Mouse (Mus musculus) lung, embryonic 15.5 days (tissue): ENCODE data around the gene Dock7. TPM values are rescaled to one million over a fixed set of nuclear protein-coding genes. Genes with fewer than 3 reads are reported as not detected.

Source experiments
- polyA plus RNA-seq: library from polyadenylated mRNA; unstranded; fragments of >200 nt; fragmentation: Nextera tagmentation; extraction: Ambion mirVana; gene quantifications from 2 replicates; pipeline ENCODE4 v1.2.1, GENCODE M21; 2015

Dock7 gene
- polyA plus RNA-seq, 1 experiment from 2014 or later, result 50.4 TPM

Other genes starting within 250 kb of the Dock7 start
- gene Usp1, start 197.1 kb downstream of the Dock7 start, polyA plus RNA-seq, result 106 and 119 TPM in 2 replicates
- 1.1 and 1.8 TPM in 2 replicates for gene Angptl3, start 90.0 kb downstream of the Dock7 start, polyA plus RNA-seq
- 12.2 and 12.7 TPM in 2 replicates for gene Atg4c, start 73.0 kb upstream of the Dock7 start, polyA plus RNA-seq
- not detected in 2 replicates for gene Gm12689, start 175.0 kb upstream of the Dock7 start, polyA plus RNA-seq